Mouse (Mus musculus): ENCODE data around the gene Gm26992. TPM values are rescaled to one million over a fixed set of nuclear protein-coding genes. Genes with fewer than 3 reads are reported as not detected.
A peak's percentile ranks its signal among the peaks of the same experiment; 100 is the strongest.

Gm26992 gene
- polyA plus RNA-seq, 1 experiment from 2014 or later, result not detected

- TF ChIP-seq CTCF (IDR thresholded peaks at IDR 0.05; ENCODE audit: low read depth), result no peak
- TF ChIP-seq EP300 (IDR thresholded peaks at IDR 0.05; ENCODE audit: low read depth), result no peak
- Histone ChIP-seq H3K27ac (ENCODE audit: low read depth) (no peak overlapping the region), H3K4me1 (ENCODE audit: insufficient read depth) (no peaks in the 10 kb centered on the region), H3K36me3 (replicated peaks; ENCODE audit: insufficient read depth, low read length) (no peaks in the 10 kb centered on the region), H3K4me2 (ENCODE audit: low read depth, low read length) (no peak overlapping the region), H3K27me3 (ENCODE audit: insufficient read depth, low read length) (no peaks in the 10 kb centered on the region), H3K9me3 (ENCODE audit: low read length) (no peaks in the 10 kb centered on the region), H3K4me3 (ENCODE audit: low read depth, low read length) (no peak overlapping the region), H3K9ac (replicated peaks) (no peak overlapping the region)
- ATAC-seq (no peak), DNase-seq (no peak)
- 70% methylated on average over 2 of the region's 2 CpGs for WGBS (ENCODE audit: insufficient replicate concordance)
Measured at GRCm38 (mm10) chrX:103518798-103519197, 97.0 kb downstream of the Gm26992 start.

- ATAC-seq (no peak), DNase-seq (no peak)
- Histone ChIP-seq H3K9ac (replicated peaks) (no peak overlapping the region), H3K4me1 (ENCODE audit: insufficient read depth) (no peaks in the 10 kb centered on the region), H3K4me3 (ENCODE audit: low read depth, low read length) (no peak overlapping the region), H3K36me3 (replicated peaks; ENCODE audit: insufficient read depth, low read length) (no peaks in the 10 kb centered on the region), H3K27me3 (ENCODE audit: insufficient read depth, low read length) (no peaks in the 10 kb centered on the region), H3K4me2 (ENCODE audit: low read depth, low read length) (no peak overlapping the region), H3K9me3 (ENCODE audit: low read length) (no peaks in the 10 kb centered on the region), H3K27ac (ENCODE audit: low read depth) (no peak overlapping the region)
- WGBS (ENCODE audit: insufficient replicate concordance), result 71% methylated on average over 3 of the region's 3 CpGs
- TF ChIP-seq CTCF (IDR thresholded peaks at IDR 0.05; ENCODE audit: low read depth) (no peak), EP300 (IDR thresholded peaks at IDR 0.05; ENCODE audit: low read depth) (no peak)
Measured at GRCm38 (mm10) chrX:103519547-103519946, 97.7 kb downstream of the Gm26992 start.

GRCm38 (mm10) chrX:103521221-103521716, 99.5 kb downstream of the Gm26992 start:
- Histone ChIP-seq H3K4me3 (ENCODE audit: low read depth, low read length) (no peak overlapping the region), H3K9me3 (ENCODE audit: low read length) (no peaks in the 10 kb centered on the region), H3K27ac (ENCODE audit: low read depth) (no peak overlapping the region), H3K4me2 (ENCODE audit: low read depth, low read length) (no peak overlapping the region), H3K4me1 (ENCODE audit: insufficient read depth) (no peaks in the 10 kb centered on the region), H3K9ac (replicated peaks) (no peak overlapping the region), H3K36me3 (replicated peaks; ENCODE audit: insufficient read depth, low read length) (no peaks in the 10 kb centered on the region), H3K27me3 (ENCODE audit: insufficient read depth, low read length) (no peaks in the 10 kb centered on the region)
- TF ChIP-seq EP300 (IDR thresholded peaks at IDR 0.05; ENCODE audit: low read depth), result no peak
- TF ChIP-seq CTCF (IDR thresholded peaks at IDR 0.05; ENCODE audit: low read depth), result no peak
- DNase-seq (no peak), ATAC-seq (no peak)
- 43% methylated on average over 4 of the region's 4 CpGs for WGBS (ENCODE audit: insufficient replicate concordance)

DNA sequence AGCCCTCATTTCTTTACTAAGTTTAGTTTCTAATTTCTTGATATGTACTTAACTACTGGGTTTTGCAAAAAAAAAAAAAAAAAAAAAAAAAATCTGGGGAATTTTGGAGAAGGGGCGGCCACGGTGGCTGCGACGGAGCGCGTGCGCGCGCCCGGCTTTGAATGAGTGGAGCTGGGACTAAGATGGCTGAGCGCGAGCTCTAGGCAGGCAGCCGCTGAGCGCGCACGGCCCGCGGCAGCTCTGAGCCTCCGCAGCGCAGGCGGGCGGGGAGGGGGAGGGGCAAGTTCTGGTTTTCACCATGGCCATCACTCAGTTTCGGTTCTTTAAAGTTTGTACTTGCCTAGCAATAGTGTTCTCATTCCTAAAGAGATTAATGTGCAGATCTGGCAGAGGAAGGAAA, 107.4 kb downstream of the Gm26992 start:
- WGBS (ENCODE audit: insufficient replicate concordance), result 7% methylated on average over 23 of the region's 23 CpGs

More for the DNA sequence above, 107.4 kb downstream of the Gm26992 start:
- Histone ChIP-seq H3K27ac (ENCODE audit: low read depth) (peak overlapping the region; percentile 6; the same call in 1 of the 2 replicates), H3K4me2 (ENCODE audit: low read depth, low read length) (peak overlapping the region; percentile 56), H3K36me3 (replicated peaks; ENCODE audit: insufficient read depth, low read length) (no peaks in the 10 kb centered on the region), H3K9me3 (ENCODE audit: low read length) (no peaks in the 10 kb centered on the region), H3K27me3 (ENCODE audit: insufficient read depth, low read length) (no peaks in the 10 kb centered on the region), H3K4me3 (ENCODE audit: low read depth, low read length) (peak overlapping the region; percentile 22; the same call in 1 of the 2 replicates), H3K9ac (replicated peaks) (no peak overlapping the region), H3K4me1 (ENCODE audit: insufficient read depth) (no peaks in the 10 kb centered on the region)
- ATAC-seq (peak; percentile 91), DNase-seq (peak; percentile 77)
- TF ChIP-seq EP300 (IDR thresholded peaks at IDR 0.05; ENCODE audit: low read depth) (no peak), CTCF (IDR thresholded peaks at IDR 0.05; ENCODE audit: low read depth) (no peak)

Other genes with a start within 250 kb of the Gm26992 start
- gene Nap1l2, start 235.4 kb upstream of the Gm26992 start, polyA plus RNA-seq (2015; fragmentation: Nextera tagmentation; extraction: Ambion mirVana), result not detected in 2 replicates
- not detected in 2 replicates for gene Cdx4, start 100.6 kb upstream of the Gm26992 start, polyA plus RNA-seq (2015; fragmentation: Nextera tagmentation; extraction: Ambion mirVana)
- 0.08 and 0.20 TPM in 2 replicates for gene Chic1, start 65.5 kb upstream of the Gm26992 start, polyA plus RNA-seq (2015; fragmentation: Nextera tagmentation; extraction: Ambion mirVana)
- not detected in 2 replicates for gene Tsx, start 7.5 kb upstream of the Gm26992 start, polyA plus RNA-seq (2015; fragmentation: Nextera tagmentation; extraction: Ambion mirVana)
- not detected in 2 replicates for gene Zcchc13, start 208.6 kb downstream of the Gm26992 start, polyA plus RNA-seq (2015; fragmentation: Nextera tagmentation; extraction: Ambion mirVana)